Mouse (Mus musculus) left cerebral cortex, adult 11 months (tissue): ENCODE data around the gene Pou4f2.

ENCODE experiments used
- DNase-seq: peaks from one replicate; pipeline ENCODE4 v3.0.0; 2022; ENCODE audit warnings: low spot score

Gene Pou4f2

DNA sequence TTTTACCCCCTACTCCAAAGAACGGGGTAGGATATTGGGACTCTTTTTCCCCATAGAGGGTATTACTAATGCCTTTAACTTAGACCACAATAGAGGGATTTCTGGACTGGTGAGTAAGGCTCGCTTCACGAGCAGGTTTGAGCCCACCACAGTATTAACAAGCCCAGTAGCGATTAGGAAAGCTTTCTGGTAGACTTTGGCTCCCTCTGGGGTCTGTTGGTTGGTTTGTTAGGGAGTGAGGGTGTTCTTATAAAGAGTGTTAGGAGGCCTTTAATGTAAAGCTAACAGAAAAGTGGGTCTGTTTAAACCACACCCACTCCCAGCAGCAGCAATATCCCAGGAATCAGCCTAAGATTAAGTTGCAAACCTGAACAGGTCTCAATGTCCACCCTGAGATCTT, 17.2 kb downstream of the Pou4f2 start:
- DNase-seq = no peak

DNA sequence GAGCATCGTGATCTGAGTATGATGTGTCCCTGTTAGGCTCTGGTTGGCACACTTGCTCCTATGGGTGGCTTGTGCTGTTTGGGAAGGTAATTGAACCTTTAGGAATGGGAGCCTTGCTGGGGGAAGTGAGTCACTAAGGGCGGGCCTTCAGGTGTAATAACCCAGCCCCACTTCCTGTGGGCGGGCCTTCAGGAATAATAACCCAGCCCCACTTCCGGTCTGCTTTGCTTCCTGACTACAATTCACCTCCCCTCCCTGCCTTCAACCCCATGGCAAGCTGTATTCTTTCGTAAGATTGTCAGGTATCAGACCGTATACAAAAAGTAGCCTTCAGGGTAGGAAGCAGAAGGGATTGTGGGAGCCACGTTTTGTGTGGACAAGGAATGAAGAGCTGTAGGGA, 45.7 kb downstream of the Pou4f2 start:
- DNase-seq = no peak
